Mouse (Mus musculus): Measurements from ENCODE around the gene Ptpn11. TPM values are rescaled to one million over a fixed set of nuclear protein-coding genes. Genes with fewer than 3 reads are reported as not detected.

Ptpn11 gene
- polyA plus RNA-seq, 1 experiment, result 89.0 TPM

- peak; percentile 47 to 48 for DNase-seq
- Histone ChIP-seq H3K27me3 (ENCODE audit: control insufficient read depth, insufficient read depth, low read length) (no peaks in the 10 kb centered on the region), H3K4me3 (replicated peaks; ENCODE audit: insufficient read depth, low read depth, low read length) (peak overlapping the region; percentile 25), H3K4me1 (ENCODE audit: control insufficient read depth, insufficient read depth, low read length) (peaks cover 46% of the 10 kb centered on the region), H3K27ac (ENCODE audit: insufficient read depth, low read length) (peak overlapping the region; percentile 76)
- TF ChIP-seq CTCF (IDR thresholded peaks at IDR 0.05; ENCODE audit: borderline replicate concordance, insufficient read depth, low read depth, low read length) (no peak), POLR2A (IDR thresholded peaks at IDR 0.05; ENCODE audit: borderline replicate concordance, insufficient read depth, low read length) (no peak)
- WGBS, result 10% methylated on average over 8 of the region's 8 CpGs
Measured at GRCm38 (mm10) chr5:121187580-121188001, 3.6 kb downstream of the Ptpn11 start.

- no peak for TF ChIP-seq POLR2A (IDR thresholded peaks at IDR 0.05; ENCODE audit: borderline replicate concordance, insufficient read depth, low read length)
- no peak for TF ChIP-seq CTCF (IDR thresholded peaks at IDR 0.05; ENCODE audit: borderline replicate concordance, insufficient read depth, low read depth, low read length)
- Histone ChIP-seq H3K27ac (ENCODE audit: insufficient read depth, low read length) (peak overlapping the region; percentile 55), H3K27me3 (ENCODE audit: control insufficient read depth, insufficient read depth, low read length) (no peaks in the 10 kb centered on the region), H3K4me3 (replicated peaks; ENCODE audit: insufficient read depth, low read depth, low read length) (peak overlapping the region; percentile 35), H3K4me1 (ENCODE audit: control insufficient read depth, insufficient read depth, low read length) (peaks cover 49% of the 10 kb centered on the region)
- whole genome bisulfite sequencing, result 3% methylated on average over 11 of the region's 11 CpGs
- peak; percentile 40 to 53 for DNase-seq
Measured at GRCm38 (mm10) chr5:121184945-121185551, 6.1 kb downstream of the Ptpn11 start.

GRCm38 (mm10) chr5:121184375-121184774 is 6.8 kb downstream of the Ptpn11 start:
- 19% methylated on average over 2 of the region's 2 CpGs for WGBS
- peak overlapping the region; percentile 55; the same call in 1 of the 2 replicates for H3K27ac ChIP-seq (ENCODE audit: insufficient read depth, low read length)
- TF ChIP-seq CTCF (IDR thresholded peaks at IDR 0.05; ENCODE audit: borderline replicate concordance, insufficient read depth, low read depth, low read length), result no peak
- peaks cover 49% of the 10 kb centered on the region for H3K4me1 ChIP-seq (ENCODE audit: control insufficient read depth, insufficient read depth, low read length)
- no peak overlapping the region for H3K4me3 ChIP-seq (replicated peaks; ENCODE audit: insufficient read depth, low read depth, low read length)
- no peak for DNase-seq
- H3K27me3 ChIP-seq (ENCODE audit: control insufficient read depth, insufficient read depth, low read length), result no peaks in the 10 kb centered on the region

GRCm38 (mm10) chr5:121183269-121183668 is 7.9 kb downstream of the Ptpn11 start:
- DNase-seq, result no peak
- H3K4me1 ChIP-seq (ENCODE audit: control insufficient read depth, insufficient read depth, low read length), result peaks cover 50% of the 10 kb centered on the region
- 35% methylated on average over 9 of the region's 9 CpGs for WGBS
- no peak for TF ChIP-seq POLR2A (IDR thresholded peaks at IDR 0.05; ENCODE audit: borderline replicate concordance, insufficient read depth, low read length)
- TF ChIP-seq CTCF (IDR thresholded peaks at IDR 0.05; ENCODE audit: borderline replicate concordance, insufficient read depth, low read depth, low read length), result no peak
- no peaks in the 10 kb centered on the region for H3K27me3 ChIP-seq (ENCODE audit: control insufficient read depth, insufficient read depth, low read length)
- H3K27ac ChIP-seq (ENCODE audit: insufficient read depth, low read length), result peak overlapping the region; percentile 34; the same call in 1 of the 2 replicates
- H3K4me3 ChIP-seq (replicated peaks; ENCODE audit: insufficient read depth, low read depth, low read length), result no peak overlapping the region

GRCm38 (mm10) chr5:121179077-121179857 is 11.9 kb downstream of the Ptpn11 start:
- Histone ChIP-seq H3K27ac (ENCODE audit: insufficient read depth, low read length) (peak overlapping the region; percentile 69; the same call in 1 of the 2 replicates), H3K4me3 (replicated peaks; ENCODE audit: insufficient read depth, low read depth, low read length) (no peak overlapping the region), H3K27me3 (ENCODE audit: control insufficient read depth, insufficient read depth, low read length) (no peaks in the 10 kb centered on the region), H3K4me1 (ENCODE audit: control insufficient read depth, insufficient read depth, low read length) (peaks cover 23% of the 10 kb centered on the region)
- TF ChIP-seq CTCF (IDR thresholded peaks at IDR 0.05; ENCODE audit: borderline replicate concordance, insufficient read depth, low read depth, low read length), result no peak
- no peak for TF ChIP-seq POLR2A (IDR thresholded peaks at IDR 0.05; ENCODE audit: borderline replicate concordance, insufficient read depth, low read length)
- 74% methylated on average over 9 of the region's 9 CpGs for WGBS
- DNase-seq, result no peak

- WGBS, result 8% methylated on average over 4 of the region's 4 CpGs
- Histone ChIP-seq H3K27me3 (ENCODE audit: control insufficient read depth, insufficient read depth, low read length) (no peaks in the 10 kb centered on the region), H3K27ac (ENCODE audit: insufficient read depth, low read length) (peak overlapping the region; percentile 26), H3K4me3 (replicated peaks; ENCODE audit: insufficient read depth, low read depth, low read length) (no peak overlapping the region), H3K4me1 (ENCODE audit: control insufficient read depth, insufficient read depth, low read length) (peaks cover 15% of the 10 kb centered on the region)
- TF ChIP-seq POLR2A (IDR thresholded peaks at IDR 0.05; ENCODE audit: borderline replicate concordance, insufficient read depth, low read length) (no peak), CTCF (IDR thresholded peaks at IDR 0.05; ENCODE audit: borderline replicate concordance, insufficient read depth, low read depth, low read length) (peak; percentile 49; the same call in 1 of the 2 replicates)
- peak; percentile 61 to 64 for DNase-seq
Measured at GRCm38 (mm10) chr5:121172835-121173234, 18.4 kb downstream of the Ptpn11 start.

GRCm38 (mm10) chr5:121169588-121169987 is 21.6 kb downstream of the Ptpn11 start:
- Histone ChIP-seq H3K4me1 (ENCODE audit: control insufficient read depth, insufficient read depth, low read length) (peaks cover 15% of the 10 kb centered on the region), H3K4me3 (replicated peaks; ENCODE audit: insufficient read depth, low read depth, low read length) (no peak overlapping the region), H3K27ac (ENCODE audit: insufficient read depth, low read length) (no peak overlapping the region), H3K27me3 (ENCODE audit: control insufficient read depth, insufficient read depth, low read length) (no peaks in the 10 kb centered on the region)
- TF ChIP-seq CTCF (IDR thresholded peaks at IDR 0.05; ENCODE audit: borderline replicate concordance, insufficient read depth, low read depth, low read length), result no peak
- TF ChIP-seq POLR2A (IDR thresholded peaks at IDR 0.05; ENCODE audit: borderline replicate concordance, insufficient read depth, low read length), result no peak
- DNase-seq, result no peak
- 77% methylated on average over 2 of the region's 2 CpGs for WGBS

GRCm38 (mm10) chr5:121166884-121167283 is 24.3 kb downstream of the Ptpn11 start:
- no peak for DNase-seq
- 81% methylated on average over 6 of the region's 6 CpGs for WGBS
- Histone ChIP-seq H3K4me3 (replicated peaks; ENCODE audit: insufficient read depth, low read depth, low read length) (no peak overlapping the region), H3K27ac (ENCODE audit: insufficient read depth, low read length) (no peak overlapping the region), H3K27me3 (ENCODE audit: control insufficient read depth, insufficient read depth, low read length) (no peaks in the 10 kb centered on the region), H3K4me1 (ENCODE audit: control insufficient read depth, insufficient read depth, low read length) (peaks cover 6% of the 10 kb centered on the region)
- TF ChIP-seq POLR2A (IDR thresholded peaks at IDR 0.05; ENCODE audit: borderline replicate concordance, insufficient read depth, low read length), result no peak
- TF ChIP-seq CTCF (IDR thresholded peaks at IDR 0.05; ENCODE audit: borderline replicate concordance, insufficient read depth, low read depth, low read length), result peak; percentile 26; the same call in 1 of the 2 replicates
